Mouse (Mus musculus): ENCODE results near the gene Tc2n.
"Not testable (repeated sequence)": the region's sequence is repeated elsewhere in the genome, so short reads cannot be mapped to it uniquely, and the experiment has no call there.

Tc2n gene

DNA sequence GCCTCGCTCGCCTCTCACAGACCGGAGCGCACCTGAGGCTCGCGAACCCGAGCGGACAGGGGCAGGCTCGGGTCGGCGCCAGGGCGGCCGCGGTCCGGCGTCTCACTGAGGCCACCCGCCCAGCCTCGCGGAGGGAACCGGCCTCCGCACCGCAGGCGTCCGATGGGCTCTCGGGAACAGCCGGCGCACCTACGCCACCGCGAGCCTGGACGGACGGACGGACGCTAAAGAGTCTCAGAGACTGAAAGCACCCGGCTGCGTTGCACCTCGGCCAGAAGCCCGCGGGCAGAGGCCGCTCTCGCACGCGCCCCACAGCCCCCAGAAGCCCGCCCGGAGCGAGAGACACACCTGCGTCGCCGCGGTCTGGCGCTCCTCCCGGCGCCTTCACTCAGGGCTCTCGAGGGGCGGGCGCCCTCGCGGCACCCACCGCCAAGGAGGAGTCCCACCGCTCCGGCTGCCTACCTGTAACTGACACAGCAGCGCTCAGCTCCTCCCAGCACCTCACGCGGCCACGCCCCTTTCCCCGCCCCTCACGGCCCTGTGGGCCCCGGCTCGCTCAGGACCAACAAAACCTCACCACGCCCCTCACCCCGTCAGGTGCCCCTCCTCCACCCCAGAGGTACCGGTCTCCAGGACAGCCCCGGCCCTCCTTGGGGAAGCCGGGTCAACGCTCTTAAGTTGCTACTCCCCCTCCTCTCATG is at the start of gene Tc2n:
TSS of gene Tc2n (minus strand) at position 470 of the 701 bp plus-strand sequence.
- DNase-seq = peak; percentile 11 to 24

- DNase-seq = no peak
Measured at GRCm38 (mm10) chr12:101767306-101768053, 49.2 kb upstream of the Tc2n start.

GRCm38 (mm10) chr12:101766228-101766852 is 48.0 kb upstream of the Tc2n start:
- DNase-seq = no peak

DNA sequence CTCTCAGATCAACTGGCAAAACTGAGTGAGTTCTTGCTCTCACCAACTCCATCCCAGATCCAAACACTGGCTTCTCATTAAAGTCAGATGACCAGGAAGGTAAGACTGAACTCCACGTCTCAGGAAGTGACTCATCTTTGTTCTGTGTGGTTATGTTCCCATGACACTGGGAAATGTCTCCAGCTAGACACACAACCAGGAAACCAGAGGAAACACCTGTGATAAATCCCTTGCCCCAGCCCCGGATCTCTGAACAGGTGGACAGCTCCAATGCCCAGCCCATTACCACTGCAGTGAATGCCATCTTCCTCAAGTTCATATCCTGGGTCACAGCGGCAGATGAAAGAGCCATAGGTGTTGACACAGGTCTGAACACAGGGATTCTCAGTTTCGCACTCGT is 46.5 kb upstream of the Tc2n start:
- DNase-seq = no peak

DNA sequence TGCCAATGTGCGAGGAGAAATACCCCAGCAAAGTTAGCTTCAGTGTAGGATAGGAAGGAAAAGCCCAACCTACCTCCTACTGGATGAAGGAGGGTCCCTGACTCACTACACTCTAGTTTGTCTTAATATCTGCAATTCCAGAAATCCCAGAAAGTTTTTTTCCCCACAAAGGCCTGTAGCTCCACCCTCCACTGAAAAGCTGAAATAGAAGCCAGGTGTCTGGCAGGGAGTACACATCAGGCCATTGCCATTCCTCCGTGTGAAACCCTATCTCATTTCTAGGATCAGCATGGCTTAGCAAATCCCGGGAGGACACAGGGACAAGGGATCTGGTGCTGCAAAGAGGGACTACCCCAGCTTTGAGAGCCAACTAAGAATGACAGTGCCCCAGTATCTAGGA is 44.7 kb upstream of the Tc2n start:
- DNase-seq = no peak

DNA sequence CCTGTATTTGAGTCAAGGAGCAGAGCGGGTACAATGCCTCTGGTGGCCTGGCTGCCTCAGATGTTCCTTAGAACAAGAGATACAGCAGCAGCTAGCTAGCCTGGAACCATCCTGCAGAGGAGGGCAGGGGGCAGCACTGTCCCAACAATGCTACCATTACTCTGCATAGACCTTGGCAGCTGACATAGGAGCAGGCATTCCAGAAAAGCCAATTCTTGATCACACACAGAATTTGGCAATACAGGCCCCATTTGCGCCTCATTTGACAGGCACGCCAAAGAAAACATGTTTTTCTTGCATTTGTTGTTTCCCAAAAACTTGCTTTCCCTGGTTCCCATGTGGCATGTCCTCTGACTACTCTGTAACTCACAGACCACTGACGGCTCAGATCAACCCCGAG is 43.7 kb upstream of the Tc2n start:
- DNase-seq = no peak

- DNase-seq = no peak
Measured at GRCm38 (mm10) chr12:101759440-101760045, 41.2 kb upstream of the Tc2n start.

GRCm38 (mm10) chr12:101758698-101759097 is 40.4 kb upstream of the Tc2n start:
- DNase-seq = no peak

DNA sequence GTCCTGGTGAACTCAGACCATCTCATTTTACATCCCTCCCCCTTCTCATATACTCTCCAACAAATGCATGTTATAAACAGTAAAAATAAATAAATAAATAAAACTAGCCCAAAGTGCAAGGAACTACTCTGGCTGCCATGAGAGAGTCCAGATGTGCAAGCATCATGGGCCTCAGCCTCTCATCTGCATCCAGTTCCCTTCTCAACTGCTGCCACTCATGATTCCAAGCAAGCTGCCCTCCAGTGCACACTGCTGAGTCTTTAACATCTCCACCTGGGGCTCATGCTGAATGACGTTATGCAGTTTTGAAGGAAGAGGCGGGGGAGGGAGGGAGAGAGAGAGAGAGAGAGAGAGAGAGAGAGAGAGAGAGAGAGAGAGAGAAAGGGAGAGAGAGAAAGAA is 24.1 kb upstream of the Tc2n start:
- DNase-seq = no peak

GRCm38 (mm10) chr12:101740486-101740885 is 22.2 kb upstream of the Tc2n start:
- DNase-seq = no peak

DNA sequence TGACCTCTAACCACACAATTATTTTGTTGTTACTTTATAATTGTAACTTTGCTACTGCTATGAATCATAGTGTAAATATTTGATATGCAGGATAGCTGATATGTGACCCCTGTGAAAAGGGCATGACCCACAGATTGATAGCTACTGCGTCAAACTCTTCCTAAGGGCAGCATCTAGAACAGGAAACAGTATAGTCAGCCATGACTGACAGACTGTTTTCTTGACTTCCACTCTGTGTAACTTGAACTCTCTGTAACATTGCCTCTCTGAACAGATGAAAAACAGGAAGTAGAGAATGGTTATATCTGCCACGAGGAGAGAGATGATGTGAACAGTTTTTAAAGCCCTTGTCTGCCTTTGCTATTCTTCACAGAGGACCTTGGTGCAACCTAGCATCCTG is 21.7 kb upstream of the Tc2n start:
- DNase-seq = no peak

DNA sequence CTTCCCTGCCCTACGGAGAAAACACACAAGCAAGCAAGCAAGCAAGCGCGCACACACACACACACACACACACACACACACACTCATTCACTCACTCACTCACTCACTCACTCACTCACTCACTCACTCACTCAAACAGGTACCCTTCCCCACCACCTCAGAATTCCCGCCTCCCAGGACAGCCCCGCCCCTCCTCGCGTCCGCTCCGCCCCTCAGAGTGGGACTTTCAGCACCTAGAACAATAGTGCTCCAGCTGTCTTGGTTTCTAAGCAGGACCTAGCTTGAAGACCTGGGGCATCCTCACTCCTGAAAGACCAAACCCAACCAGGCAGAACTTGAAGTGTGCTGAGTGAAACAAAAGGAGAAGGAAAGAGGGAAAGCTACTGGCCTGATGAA is 430 bp upstream of the Tc2n start:
- no peak for DNase-seq

DNA sequence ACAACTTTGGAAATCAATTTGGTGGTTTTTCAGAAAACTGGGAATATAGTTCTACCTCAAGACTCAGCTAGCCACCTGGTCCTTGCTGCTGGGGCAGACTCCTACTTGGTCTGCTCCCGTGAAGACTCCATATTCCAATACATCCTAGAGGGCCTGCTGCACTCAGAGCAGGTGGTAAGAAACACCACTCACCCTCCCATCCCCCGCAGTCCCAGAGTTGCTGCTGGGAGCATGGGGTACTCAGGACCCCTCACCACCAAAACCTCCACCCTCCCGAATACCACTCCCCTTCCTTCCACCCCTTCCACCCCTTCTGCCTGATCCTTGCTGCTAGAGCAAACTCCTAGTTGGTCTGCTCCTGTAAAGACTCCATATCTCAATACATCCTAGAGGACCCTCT is 19.1 kb downstream of the Tc2n start:
- DNase-seq = no peak

DNA sequence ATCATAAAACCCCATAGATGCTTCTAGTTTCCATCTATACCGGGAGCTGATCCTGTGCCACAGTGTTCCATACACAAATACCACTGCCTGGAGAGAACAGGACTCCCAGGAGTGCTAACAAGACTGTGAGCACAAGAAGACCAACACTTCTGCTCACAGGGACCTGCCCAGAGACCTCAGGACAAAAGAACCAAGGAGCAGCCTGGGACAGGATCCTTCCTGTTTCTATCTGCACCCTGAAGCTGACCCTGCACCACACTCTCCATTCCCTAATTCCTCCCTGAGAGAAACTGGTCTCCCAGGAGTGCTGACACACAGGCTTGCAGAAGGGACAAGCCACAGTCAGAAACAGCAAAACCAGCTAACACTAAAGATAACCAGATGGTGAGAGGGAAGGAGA is 21.8 kb downstream of the Tc2n start:
- no peak for DNase-seq

- DNase-seq = no peak
Measured at GRCm38 (mm10) chr12:101680538-101680937, 37.8 kb downstream of the Tc2n start.

GRCm38 (mm10) chr12:101667502-101667901 is 50.8 kb downstream of the Tc2n start:
- no peak for DNase-seq

DNA sequence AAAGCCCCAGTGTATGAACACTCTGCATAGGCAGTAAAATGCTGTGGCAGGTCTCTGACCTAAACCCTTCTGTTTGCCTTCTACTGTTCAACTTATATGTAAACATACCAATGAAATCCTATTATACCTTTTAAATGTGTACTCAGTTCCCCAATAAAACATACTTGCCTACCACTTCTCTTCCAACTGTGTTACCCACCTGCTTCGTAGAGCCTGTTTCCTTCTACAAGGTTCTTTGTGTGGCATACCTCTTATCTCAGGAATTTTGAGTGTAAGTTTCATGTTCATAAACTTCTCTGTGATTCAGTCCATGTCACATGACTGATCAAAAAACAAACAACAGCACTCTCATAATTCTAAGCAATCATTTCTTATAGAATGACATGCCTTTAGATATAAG is 85.2 kb downstream of the Tc2n start:
- no peak for DNase-seq

DNA sequence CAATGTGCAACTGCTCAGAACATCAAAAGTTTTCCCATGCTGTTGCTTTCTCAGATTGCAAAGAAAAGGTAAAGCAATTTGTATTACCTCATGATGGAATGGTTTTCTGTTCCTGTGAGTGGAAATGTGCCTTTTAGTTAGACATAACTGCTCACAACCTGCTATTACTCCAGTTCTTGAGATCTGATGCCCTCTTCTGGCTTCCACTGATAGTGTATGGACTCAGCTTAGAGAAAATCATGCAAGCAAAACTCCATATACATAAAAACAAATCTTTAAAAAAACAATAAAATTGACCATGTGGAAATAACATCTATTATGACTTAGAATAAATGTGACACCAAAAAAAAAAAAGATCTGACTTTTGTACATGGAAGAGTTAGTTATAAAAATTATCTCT is 111.7 kb downstream of the Tc2n start:
- not testable (repeated sequence) for DNase-seq
